Mouse (Mus musculus): ENCODE data around the gene Skp1a.

Gene Skp1a

GRCm38 (mm10) chr11:52277433-52278150 lies 45.8 kb downstream of the Skp1a start:
- DNase-seq (ENCODE audit: low read depth): no peak

GRCm38 (mm10) chr11:52278164-52278563 lies 46.4 kb downstream of the Skp1a start:
- DNase-seq (ENCODE audit: low read depth): no peak

- DNase-seq (ENCODE audit: low read depth): no peak
Measured at GRCm38 (mm10) chr11:52278991-52279390, 47.2 kb downstream of the Skp1a start.

- no peak for DNase-seq (ENCODE audit: low read depth)
Measured at GRCm38 (mm10) chr11:52279611-52280145, 47.9 kb downstream of the Skp1a start.

- DNase-seq (ENCODE audit: low read depth): peak; percentile 53
Measured at GRCm38 (mm10) chr11:52280566-52281455, 49.0 kb downstream of the Skp1a start.

GRCm38 (mm10) chr11:52281568-52282328 lies 50.0 kb downstream of the Skp1a start:
- DNase-seq (ENCODE audit: low read depth): peak; percentile 57

- DNase-seq (ENCODE audit: low read depth): peak; percentile 57
Measured at GRCm38 (mm10) chr11:52282420-52282773, 50.6 kb downstream of the Skp1a start.

GRCm38 (mm10) chr11:52282774-52283595 lies 51.2 kb downstream of the Skp1a start, which contains the start of gene Tcf7:
Tcf7 (minus strand) TSS chr11:52283014.
- peak; percentile 67 for DNase-seq (ENCODE audit: low read depth)

GRCm38 (mm10) chr11:52283596-52284571 lies 52.1 kb downstream of the Skp1a start:
- DNase-seq (ENCODE audit: low read depth): peak; percentile 58

GRCm38 (mm10) chr11:52286301-52286957 lies 54.6 kb downstream of the Skp1a start:
- no peak for DNase-seq (ENCODE audit: low read depth)

- DNase-seq (ENCODE audit: low read depth): no peak
Measured at GRCm38 (mm10) chr11:52286958-52287305, 55.1 kb downstream of the Skp1a start.

- DNase-seq (ENCODE audit: low read depth): no peak
Measured at GRCm38 (mm10) chr11:52292346-52292745, 60.6 kb downstream of the Skp1a start.

GRCm38 (mm10) chr11:52292894-52293293 lies 61.1 kb downstream of the Skp1a start:
- peak; percentile 15 for DNase-seq (ENCODE audit: low read depth)

GRCm38 (mm10) chr11:52294103-52294502 lies 62.3 kb downstream of the Skp1a start:
- DNase-seq (ENCODE audit: low read depth): peak; percentile 74

Data from induced T-regulatory cell, adult 2 months (primary cell).